9 mouse cellular contexts compared by ENCODE assay signal in the genomic region with DNA sequence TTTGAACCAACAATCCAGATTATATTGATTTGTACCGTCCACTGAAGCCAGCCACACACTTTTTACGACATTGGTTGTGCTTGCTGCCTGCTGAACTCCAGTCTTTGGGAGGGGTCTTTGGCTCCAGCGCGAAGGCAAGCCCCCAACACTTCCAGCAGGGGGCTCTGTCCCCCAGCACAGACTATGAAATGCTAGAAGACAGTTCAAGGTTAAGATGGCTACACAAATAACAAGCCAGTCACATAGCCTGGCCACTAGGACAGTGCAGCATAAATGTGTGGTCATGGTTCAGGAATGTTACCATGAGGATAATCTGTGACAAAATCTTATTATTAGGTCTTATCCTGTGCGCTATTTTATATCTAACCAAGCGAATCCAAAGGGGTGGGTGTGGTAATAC.
DNase-seq lines count a peak whose midpoint lies in the region; ATAC-seq and TF ChIP-seq lines count a peak whose summit lies in the region.
"Had no signal": no experiment of that assay in that cellular context is flagged by ENCODE, and none has a peak within 500 bp of the region (broad histone marks: within the 10 kb centered on the region; RNA-seq: fewer than 3 reads in every experiment).

No protein-coding gene starts in this region.

- no peak overlapping the region for H3K4me3 ChIP-seq in left cerebral cortex, adult 2 months
- H3K4me3 ChIP-seq in bone marrow macrophage, adult 2 months (ENCODE audit: insufficient read depth, low read length), result no peak overlapping the region
- H3K4me3 ChIP-seq in heart, postnatal 0 days (ENCODE audit: low read depth, low read length), result no peak overlapping the region
- no peak overlapping the region for H3K4me3 ChIP-seq in hindbrain, embryonic 16.5 days (ENCODE audit: low read length)
- H3K4me3 ChIP-seq: limb, embryonic 15.5 days had no signal

- no peak for TF ChIP-seq EP300 in heart, postnatal 0 days (IDR thresholded peaks at IDR 0.05; ENCODE audit: low read depth)

- peaks cover 4% of the 10 kb centered on the region for H3K4me1 ChIP-seq in bone marrow macrophage, adult 2 months (ENCODE audit: control insufficient read depth, insufficient read depth, low read length)
- H3K4me1 ChIP-seq in heart, postnatal 0 days (ENCODE audit: control insufficient read depth, insufficient read depth), result peaks cover 18% of the 10 kb centered on the region
- H3K4me1 ChIP-seq in hindbrain, embryonic 16.5 days (ENCODE audit: control insufficient read depth, insufficient read depth, low read depth, low read length), result 0 out of 2 replicates have a peak, but pooled peaks cover under 1% of the 10 kb centered on the region

- 50% methylated on average over 6 of the region's 6 CpGs for WGBS in heart, postnatal 0 days
- 54% methylated on average over 6 of the region's 6 CpGs for WGBS in hindbrain, embryonic 16.5 days

- no peak for DNase-seq in left cerebral cortex, adult 2 months (ENCODE audit: extremely low spot score in 1 of 2, low spot score in 2 of 2)
- DNase-seq in left cerebral cortex, adult 9 months (ENCODE audit: low spot score in 2 of 2), result no peak
- DNase-seq in heart, postnatal 0 days (ENCODE audit: low spot score), result peak; percentile 61
- DNase-seq in lung, postnatal 4 days, result peak; percentile 39 to 43
- no peak for DNase-seq in urinary bladder, postnatal 25 days (ENCODE audit: low spot score)
- no peak for DNase-seq in adipocyte (ENCODE audit: low spot score)

- intact Hi-C loops in left cerebral cortex, adult 2 months (cut with DNase I), result loop anchor here (10.0 kb wide), 1 partner anchor 601 kb away; no protein-coding TSS in a partner anchor

- H3K4me2 ChIP-seq in heart, postnatal 0 days (ENCODE audit: low read depth, low read length), result no peak overlapping the region
- no peak overlapping the region for H3K4me2 ChIP-seq in hindbrain, embryonic 16.5 days (ENCODE audit: low read length)
- H3K4me2 ChIP-seq: limb, embryonic 15.5 days had no signal

- no peak overlapping the region for H3K9ac ChIP-seq in heart, postnatal 0 days (replicated peaks; ENCODE audit: low read depth, low read length)
- H3K9ac ChIP-seq in hindbrain, embryonic 16.5 days (ENCODE audit: low read depth, low read length), result no peak overlapping the region
- H3K9ac ChIP-seq: limb, embryonic 15.5 days had no signal

- TF ChIP-seq POLR2A in bone marrow macrophage, adult 2 months (IDR thresholded peaks at IDR 0.05; ENCODE audit: borderline replicate concordance, low read depth, low read length), result no peak

- H3K27me3 ChIP-seq in heart, postnatal 0 days (ENCODE audit: control insufficient read depth, insufficient read depth, low read length), result no peaks in the 10 kb centered on the region
- H3K27me3 ChIP-seq in hindbrain, embryonic 16.5 days (replicated peaks; ENCODE audit: control insufficient read depth, insufficient read depth, low read length), result no peaks in the 10 kb centered on the region
- H3K27me3 ChIP-seq: limb, embryonic 15.5 days had no signal

- TF ChIP-seq CTCF in left cerebral cortex, adult 2 months (IDR thresholded peaks at IDR 0.05), result peak; percentile 49
- TF ChIP-seq CTCF in bone marrow macrophage, adult 2 months (IDR thresholded peaks at IDR 0.05; ENCODE audit: low read depth, low read length), result 0 out of 2 replicates have a peak, but pooled peaks have one; percentile 6
- TF ChIP-seq CTCF in heart, postnatal 0 days (IDR thresholded peaks at IDR 0.05; ENCODE audit: low read depth), result peak; percentile 77

- H3K27ac ChIP-seq in left cerebral cortex, adult 2 months, result no peak overlapping the region
- H3K27ac ChIP-seq in bone marrow macrophage, adult 2 months (ENCODE audit: insufficient read depth, low read depth, low read length), result no peak overlapping the region
- H3K27ac ChIP-seq in heart, postnatal 0 days (ENCODE audit: low read depth), result peak overlapping the region; percentile 90
- no peak overlapping the region for H3K27ac ChIP-seq in hindbrain, embryonic 16.5 days (ENCODE audit: low read depth, low read length)

- no peaks in the 10 kb centered on the region for H3K9me3 ChIP-seq in heart, postnatal 0 days (replicated peaks; ENCODE audit: control insufficient read depth, low read length)
- no peaks in the 10 kb centered on the region for H3K9me3 ChIP-seq in hindbrain, embryonic 16.5 days (ENCODE audit: control insufficient read depth, low read length)
- H3K9me3 ChIP-seq: limb, embryonic 15.5 days had no signal

- ATAC-seq in heart, postnatal 0 days (ENCODE audit: insufficient read depth, low read depth), result 0 out of 2 replicates have a peak, but pooled peaks have one; percentile 32
- ATAC-seq in hindbrain, embryonic 16.5 days, result no peak

- no peaks in the 10 kb centered on the region for H3K36me3 ChIP-seq in heart, postnatal 0 days (replicated peaks; ENCODE audit: control insufficient read depth, insufficient read depth, low read length)
- H3K36me3 ChIP-seq in hindbrain, embryonic 16.5 days (ENCODE audit: control insufficient read depth, insufficient read depth, low read length), result no peaks in the 10 kb centered on the region
- H3K36me3 ChIP-seq: limb, embryonic 15.5 days had no signal

Comparison
In these comparisons a context has a peak if more than half of its experiments do, and no peak if none do; other contexts are left out.
1. DNase-seq: peak in heart, postnatal 0 days (single experiment) and lung, postnatal 4 days (2 of 2); none in left cerebral cortex, adult 2 months (0 of 2), left cerebral cortex, adult 9 months (0 of 2), urinary bladder, postnatal 25 days (single experiment) and adipocyte (single experiment).
2. CTCF ChIP-seq: peak in every context shown above with its lines; median percentile 77 in heart, postnatal 0 days; 49 in left cerebral cortex, adult 2 months; 6 in bone marrow macrophage, adult 2 months.